Mouse (Mus musculus) liver, embryonic 14.5 days (tissue): ENCODE data around the gene Grip1.

Experiments
- CTCF ChIP-seq: IDR thresholded peaks from 2 replicates; pipeline ENCODE4 v1.5.1; 2016; ENCODE audit warnings: antibody characterized with exemption, low read depth, control low read depth
- EP300 ChIP-seq: IDR thresholded peaks from 2 replicates; pipeline ENCODE4 v1.6.1; 2016; ENCODE audit warnings: antibody characterized with exemption, low read depth

- no peak for TF ChIP-seq CTCF
- TF ChIP-seq EP300: no peak
Measured at GRCm38 (mm10) chr10:120031316-120031715, 577.7 kb downstream of the Grip1 start.
